Mouse (Mus musculus): ENCODE measurements around the gene Sox30.

Gene Sox30

DNA sequence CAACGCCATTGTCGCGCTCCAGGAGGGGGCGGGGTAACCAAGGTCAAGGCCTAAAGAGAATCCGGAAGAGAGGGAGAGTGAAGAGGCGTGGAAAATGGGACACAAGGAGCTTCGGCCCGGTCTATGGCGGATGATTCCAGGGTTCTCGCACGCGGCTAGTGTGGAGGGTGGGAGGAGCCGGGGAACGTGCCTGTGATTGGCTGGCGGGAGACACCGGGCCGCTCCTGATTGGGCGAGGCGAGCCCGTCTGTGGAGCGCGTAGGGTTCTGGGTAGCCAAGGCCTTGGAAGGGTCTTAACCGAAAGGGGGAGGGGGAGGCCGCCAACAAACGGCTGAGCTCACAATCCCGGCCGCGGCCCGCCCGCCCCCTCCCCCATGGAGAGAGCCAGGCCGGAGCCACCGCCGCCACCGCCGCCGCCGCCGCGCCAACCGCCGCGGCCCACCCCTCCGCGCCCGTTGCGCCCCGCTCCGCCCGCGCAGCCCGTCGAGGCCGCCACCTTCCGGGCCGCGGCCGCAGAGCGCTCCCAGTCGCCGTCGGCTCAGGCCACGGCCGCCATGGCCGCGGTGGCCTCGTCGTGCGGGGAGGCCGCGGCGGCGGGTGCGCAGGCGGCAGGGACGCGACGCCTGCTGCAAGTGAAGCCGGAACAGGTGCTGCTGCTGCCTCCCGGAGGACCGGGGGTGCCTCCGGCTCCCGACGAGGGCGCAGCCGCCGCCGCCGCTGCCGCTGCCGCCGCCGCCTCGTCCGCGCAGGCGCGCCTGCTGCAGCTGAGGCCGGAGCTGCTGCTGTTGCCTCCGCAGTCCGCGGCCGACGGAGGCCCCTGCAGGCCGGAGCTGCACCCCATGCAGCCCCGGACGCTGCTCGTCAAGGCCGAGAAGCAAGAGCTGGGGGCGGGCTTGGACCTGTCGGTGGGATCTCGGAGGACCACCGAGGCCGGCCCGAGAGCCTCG lies at the start of gene Sox30:
Gene Sox30, plus strand, starts transcription at position 365 of the 947 bp plus-strand sequence.
- DNase-seq (ENCODE audit: low read depth, low spot score), result peak; percentile 52

DNA sequence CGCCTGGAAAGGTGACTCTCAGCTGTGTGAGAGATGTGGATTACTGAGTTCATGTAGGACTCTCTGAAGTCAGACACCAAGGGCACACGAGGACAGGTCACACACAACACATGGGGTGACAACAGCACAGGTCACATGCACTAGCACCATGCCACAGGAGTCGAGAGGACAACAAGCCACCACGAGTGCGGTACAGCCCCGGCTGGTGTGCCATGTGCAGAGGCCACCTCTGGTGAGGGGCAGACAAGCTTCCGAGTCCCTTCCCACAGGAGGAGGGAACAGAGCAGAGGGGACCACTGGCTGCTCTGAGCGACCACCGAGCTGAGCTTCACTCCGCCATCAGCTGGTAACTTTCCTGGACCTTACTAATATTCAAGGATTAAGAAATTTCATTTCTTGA lies 47.3 kb upstream of the Sox30 start:
- DNase-seq (ENCODE audit: low read depth, low spot score), result no peak

GRCm38 (mm10) chr11:45937478-45937877 lies 42.6 kb upstream of the Sox30 start:
- no peak for DNase-seq (ENCODE audit: low read depth, low spot score)

DNA sequence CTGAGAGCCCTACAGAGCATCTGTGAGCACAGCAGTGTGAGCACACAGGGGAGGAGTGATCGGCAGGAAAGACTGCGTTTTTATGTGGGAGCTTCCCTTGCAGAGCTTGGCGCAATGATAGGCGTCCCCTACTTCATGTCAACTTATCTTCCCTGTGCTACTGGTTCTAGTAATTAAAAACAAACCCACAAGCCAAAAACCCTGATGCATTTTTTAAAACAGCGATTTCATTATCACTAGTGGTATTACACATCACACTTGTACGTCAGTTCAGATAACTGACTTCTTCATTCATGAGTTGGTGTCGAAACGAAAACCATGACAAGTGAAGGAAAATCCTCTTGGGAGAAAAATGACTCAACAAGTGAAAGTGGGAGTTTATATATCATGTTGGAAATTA lies 41.2 kb upstream of the Sox30 start:
- no peak for DNase-seq (ENCODE audit: low read depth, low spot score)

DNA sequence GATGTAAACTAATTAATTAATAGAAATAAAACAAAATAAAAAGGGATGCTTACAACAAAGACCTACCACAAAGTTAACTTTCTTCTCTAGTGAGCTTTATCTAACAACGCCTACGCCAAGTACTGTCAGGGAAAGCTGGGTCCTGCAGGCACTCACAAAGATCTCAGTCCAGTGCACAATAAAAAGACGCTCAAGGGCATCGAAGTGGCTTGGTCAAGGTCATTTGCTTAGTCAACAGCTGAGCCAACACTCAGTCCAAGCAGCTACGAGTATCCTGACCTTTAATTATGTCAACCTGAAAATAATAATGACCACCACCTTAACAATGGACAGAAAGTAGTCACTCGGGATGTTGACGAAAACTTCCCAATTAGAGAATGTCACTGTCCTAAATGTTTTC lies 37.8 kb upstream of the Sox30 start:
- DNase-seq (ENCODE audit: low read depth, low spot score), result no peak

- DNase-seq (ENCODE audit: low read depth, low spot score), result no peak
Observed at GRCm38 (mm10) chr11:45943108-45943705, 36.9 kb upstream of the Sox30 start.

- DNase-seq (ENCODE audit: low read depth, low spot score), result no peak
Observed at GRCm38 (mm10) chr11:45943891-45944642, 36.0 kb upstream of the Sox30 start.

GRCm38 (mm10) chr11:45944643-45945156 lies 35.4 kb upstream of the Sox30 start, which contains the start of gene Lsm11:
Lsm11 (minus strand) TSS chr11:45944935.
- peak; percentile 75 for DNase-seq (ENCODE audit: low read depth, low spot score)

DNA sequence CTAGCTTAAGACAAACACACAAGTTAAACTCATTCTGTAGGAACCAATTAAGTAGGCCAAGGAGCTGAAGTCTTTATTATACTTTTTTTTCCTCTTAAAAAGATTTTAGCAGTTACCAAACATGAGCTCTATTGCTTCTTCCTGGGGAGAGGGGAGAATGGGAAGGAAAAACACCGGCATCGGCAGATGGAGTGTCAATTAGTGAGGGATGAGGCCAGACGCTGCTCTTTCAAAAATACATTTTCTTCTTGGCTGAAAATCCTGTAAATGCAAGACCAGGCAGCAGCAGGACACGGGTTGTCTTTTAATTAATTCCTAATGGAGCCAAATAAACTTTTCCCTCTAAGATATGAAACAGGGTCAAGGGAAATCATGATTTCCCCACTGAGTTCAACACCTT lies 33.3 kb upstream of the Sox30 start:
- no peak for DNase-seq (ENCODE audit: low read depth, low spot score)

DNA sequence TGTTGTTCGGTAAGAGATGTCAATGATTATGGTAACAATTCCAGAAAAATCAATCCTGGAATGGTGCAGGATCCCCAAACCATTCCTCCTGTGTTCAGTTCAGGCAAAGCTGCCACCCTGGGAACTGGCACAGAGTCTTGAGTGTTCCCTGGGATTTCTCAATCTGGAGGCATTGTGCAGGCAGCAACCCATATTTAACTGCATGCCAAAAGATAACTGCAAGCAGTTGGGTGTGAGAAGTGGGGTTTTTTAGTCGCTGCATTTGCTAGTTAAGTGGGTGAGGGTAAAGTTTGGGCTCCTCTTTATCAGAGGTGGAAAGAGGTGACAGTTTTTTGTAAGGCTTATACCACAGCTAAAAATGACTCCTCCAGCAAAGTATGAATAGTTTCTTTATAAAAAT lies 32.6 kb upstream of the Sox30 start:
- DNase-seq (ENCODE audit: low read depth, low spot score), result no peak

DNA sequence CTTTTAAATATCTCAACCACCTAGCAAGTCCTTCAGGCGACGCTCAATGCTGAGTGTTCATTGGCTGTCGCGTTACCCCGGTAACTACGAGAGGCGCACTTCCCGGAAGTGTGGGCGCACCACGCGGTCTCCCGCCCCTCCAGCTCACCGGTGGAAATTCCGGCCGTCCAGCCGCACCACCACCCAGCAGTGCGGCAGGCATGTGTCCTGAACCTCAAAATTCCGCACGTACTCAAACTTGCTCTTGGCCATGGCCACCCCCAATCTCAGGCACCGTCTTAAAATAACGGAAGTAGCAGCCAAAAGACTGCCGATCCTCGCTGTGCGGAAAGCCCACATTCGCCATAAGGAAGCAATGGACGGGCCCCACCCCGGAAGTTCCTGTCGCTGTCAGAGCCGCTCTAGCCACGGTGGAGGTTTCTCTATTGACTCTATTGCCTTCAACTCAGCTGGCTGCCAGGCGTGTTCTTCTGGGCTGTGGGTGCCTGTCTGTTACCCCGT lies 24.9 kb upstream of the Sox30 start, which contains the start of gene Thg1l:
Gene Thg1l, minus strand, starts transcription at position 368 of the 501 bp plus-strand sequence.
- DNase-seq (ENCODE audit: low read depth, low spot score), result peak; percentile 89

GRCm38 (mm10) chr11:45959598-45959997 lies 20.5 kb upstream of the Sox30 start:
- no peak for DNase-seq (ENCODE audit: low read depth, low spot score)

- DNase-seq (ENCODE audit: low read depth, low spot score), result no peak
Observed at GRCm38 (mm10) chr11:45960003-45960402, 20.1 kb upstream of the Sox30 start.

- no peak for DNase-seq (ENCODE audit: low read depth, low spot score)
Observed at GRCm38 (mm10) chr11:45966896-45967295, 13.2 kb upstream of the Sox30 start.

GRCm38 (mm10) chr11:45968466-45968865 lies 11.6 kb upstream of the Sox30 start:
- DNase-seq (ENCODE audit: low read depth, low spot score), result no peak

DNA sequence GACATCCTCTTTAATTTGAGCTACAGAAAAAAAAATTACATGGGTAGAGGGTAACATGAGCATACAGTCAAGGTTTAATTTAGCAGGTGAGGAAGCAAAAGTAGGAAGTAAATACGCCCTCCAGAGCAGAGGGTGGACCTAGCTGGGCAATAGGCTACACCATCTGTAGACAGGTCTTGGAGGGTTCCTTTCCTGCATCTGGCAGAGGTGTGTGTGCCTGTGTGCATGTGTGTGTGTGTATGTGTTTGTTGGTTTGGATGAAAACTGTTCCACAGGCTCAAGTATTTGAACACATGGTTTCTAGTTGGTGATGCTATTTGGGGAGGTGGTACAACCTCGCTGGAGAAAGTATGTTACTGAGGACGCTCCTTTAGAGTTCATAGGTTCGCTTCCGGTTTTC lies 6.5 kb upstream of the Sox30 start:
- DNase-seq (ENCODE audit: low read depth, low spot score), result no peak

DNA sequence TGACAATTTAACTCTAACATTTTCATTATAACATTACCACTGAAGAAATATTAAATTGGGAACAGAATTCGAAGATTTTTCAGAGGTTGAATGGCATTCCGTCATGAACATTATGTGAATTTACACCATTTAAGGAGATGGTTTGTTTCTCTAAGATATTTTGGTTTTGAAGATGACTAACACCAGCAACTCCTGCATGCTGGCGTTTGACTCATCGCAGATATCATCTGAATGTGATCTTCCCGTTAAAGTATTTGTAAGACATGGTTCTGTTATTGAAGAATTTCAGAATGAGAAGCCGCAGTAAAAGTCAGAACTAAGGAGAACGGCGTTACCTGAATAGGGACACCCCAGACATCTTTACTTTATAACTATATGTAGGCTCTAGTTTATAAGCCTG lies 5.6 kb upstream of the Sox30 start:
- no peak for DNase-seq (ENCODE audit: low read depth, low spot score)

GRCm38 (mm10) chr11:45976061-45976460 lies 4.0 kb upstream of the Sox30 start:
- no peak for DNase-seq (ENCODE audit: low read depth, low spot score)

GRCm38 (mm10) chr11:45980893-45981253 lies 763 bp downstream of the Sox30 start:
- no peak for DNase-seq (ENCODE audit: low read depth, low spot score)

DNA sequence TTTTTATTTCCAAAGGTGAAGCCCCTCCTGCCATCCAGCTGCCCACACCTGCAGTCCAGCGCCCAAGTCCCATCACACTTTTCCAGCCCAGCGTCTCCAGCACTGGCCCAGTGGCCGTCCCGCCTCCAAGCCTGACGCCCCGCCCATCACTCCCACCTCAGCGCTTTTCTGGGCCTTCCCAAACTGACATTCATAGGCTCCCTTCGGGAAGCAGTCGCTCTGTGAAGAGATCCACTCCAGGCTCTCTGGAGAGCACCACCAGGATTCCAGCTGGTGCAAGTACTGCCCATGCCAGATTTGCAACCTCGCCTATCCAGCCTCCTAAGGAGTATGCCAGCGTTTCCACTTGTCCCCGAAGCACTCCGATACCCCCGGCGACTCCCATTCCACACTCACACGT lies 11.5 kb downstream of the Sox30 start:
- DNase-seq (ENCODE audit: low read depth, low spot score), result no peak

- DNase-seq (ENCODE audit: low read depth, low spot score), result no peak
Observed at GRCm38 (mm10) chr11:45992087-45992486, 12.0 kb downstream of the Sox30 start.

GRCm38 (mm10) chr11:46016061-46016460 lies 36.0 kb downstream of the Sox30 start:
- peak; percentile 20 for DNase-seq (ENCODE audit: low read depth, low spot score)
